ENCODE assay signal across 8 mouse cellular contexts in genomic region chr14:49171867-49172581, GRCm38 (mm10). TPM values are rescaled to one million over a fixed set of nuclear protein-coding genes. Genes with fewer than 3 reads are reported as not detected.
DNase-seq lines count a peak whose midpoint lies in the region; ATAC-seq and TF ChIP-seq lines count a peak whose summit lies in the region.

TSS of gene Naa30 (plus strand) at chr14:49172226.

- TF ChIP-seq CTCF in bone marrow macrophage, adult 2 months (IDR thresholded peaks at IDR 0.05; ENCODE audit: low read depth, low read length), result no peak
- TF ChIP-seq CTCF in embryonic fibroblast, embryonic 13.5 days (IDR thresholded peaks at IDR 0.05; ENCODE audit: borderline replicate concordance, insufficient read depth, low read length), result no peak

- under 1% methylated on average over 82 of the region's 86 CpGs for WGBS in heart, embryonic 10.5 days
- under 1% methylated on average over 46 of the region's 86 CpGs for WGBS in kidney, embryonic 15.5 days

- peaks cover 12% of the 10 kb centered on the region for H3K4me1 ChIP-seq in bone marrow macrophage, adult 2 months (ENCODE audit: control insufficient read depth, insufficient read depth, low read length)
- H3K4me1 ChIP-seq in embryonic fibroblast, embryonic 13.5 days (ENCODE audit: control insufficient read depth, insufficient read depth, low read length), result no peaks in the 10 kb centered on the region; the same call in none of the 2 replicates
- H3K4me1 ChIP-seq in heart, embryonic 10.5 days, result peaks cover 23% of the 10 kb centered on the region
- H3K4me1 ChIP-seq in kidney, embryonic 15.5 days, result peaks cover 23% of the 10 kb centered on the region

- H3K4me2 ChIP-seq in kidney, embryonic 15.5 days, result peak within 1 kb of the TSS; percentile 75

- H3K9ac ChIP-seq in kidney, embryonic 15.5 days, result peak within 1 kb of the TSS; percentile 86

- DNase-seq in A20 (ENCODE audit: low read depth, low spot score) (peak; percentile 97), liver (peak; percentile 99)
- DNase-seq in heart, embryonic 10.5 days (ENCODE audit: low spot score), result peak; percentile 98
- peak; percentile 97 for DNase-seq in spleen, postnatal 4 days (ENCODE audit: low spot score in 2 of 2)

- no peaks in the 10 kb centered on the region for H3K27me3 ChIP-seq in heart, embryonic 10.5 days (ENCODE audit: insufficient read depth, poor library complexity, severe bottlenecking)
- no peaks in the 10 kb centered on the region for H3K27me3 ChIP-seq in kidney, embryonic 15.5 days

- H3K36me3 ChIP-seq in heart, embryonic 10.5 days, result no peaks in the 10 kb centered on the region
- no peaks in the 10 kb centered on the region for H3K36me3 ChIP-seq in kidney, embryonic 15.5 days

- peak; percentile 95 for ATAC-seq in kidney, embryonic 15.5 days (replicated peaks; ENCODE audit: low FRiP score)
- ATAC-seq in monocyte, adult 5-6 weeks (replicated peaks; ENCODE audit: insufficient number of reproducible peaks, low FRiP score, low TSS enrichment, poor library complexity, severe bottlenecking), result peak; percentile 98

- H3K9me3 ChIP-seq in heart, embryonic 10.5 days, result no peaks in the 10 kb centered on the region
- no peaks in the 10 kb centered on the region for H3K9me3 ChIP-seq in kidney, embryonic 15.5 days (replicated peaks)

- peak within 1 kb of the TSS; percentile 49; the same call in 1 of the 2 replicates for H3K27ac ChIP-seq in bone marrow macrophage, adult 2 months (ENCODE audit: insufficient read depth, low read depth, low read length)
- no peak within 1 kb of the TSS for H3K27ac ChIP-seq in embryonic fibroblast, embryonic 13.5 days (ENCODE audit: insufficient read depth, low read length)
- peak within 1 kb of the TSS; percentile 96 for H3K27ac ChIP-seq in heart, embryonic 10.5 days
- peak within 1 kb of the TSS; percentile 85 for H3K27ac ChIP-seq in kidney, embryonic 15.5 days

- peak within 1 kb of the TSS; percentile 81 for H3K4me3 ChIP-seq in bone marrow macrophage, adult 2 months (ENCODE audit: insufficient read depth, low read length)
- H3K4me3 ChIP-seq in embryonic fibroblast, embryonic 13.5 days (ENCODE audit: insufficient read depth, low read length), result peak within 1 kb of the TSS; percentile 72
- peak within 1 kb of the TSS; percentile 98 for H3K4me3 ChIP-seq in heart, embryonic 10.5 days
- H3K4me3 ChIP-seq in kidney, embryonic 15.5 days (replicated peaks), result peak within 1 kb of the TSS; percentile 82

- TF ChIP-seq POLR2A in bone marrow macrophage, adult 2 months (IDR thresholded peaks at IDR 0.05; ENCODE audit: borderline replicate concordance, low read depth, low read length), result peak; percentile 10; the same call in 1 of the 2 replicates
- TF ChIP-seq POLR2A in embryonic fibroblast, embryonic 13.5 days (IDR thresholded peaks at IDR 0.05; ENCODE audit: low read depth, low read length), result peak; percentile 72

RNA-seq across cellular contexts. Expression of gene Naa30, which starts in this region (rescaled TPM):
- 17.9 and 18.4 TPM in 2 replicates for polyA plus RNA-seq in bone marrow macrophage, adult 2 months (2012; ENCODE audit: insufficient read depth, insufficient read length, missing spikeins)
- polyA plus RNA-seq in embryonic fibroblast, embryonic 13.5 days (2011; ENCODE audit: insufficient read length, low read depth, missing spikeins), result 25.9 and 35.7 TPM in 2 replicates
- polyA plus RNA-seq in heart, embryonic 10.5 days (2016; fragmentation: Nextera tagmentation; extraction: Ambion mirVana), result 8.2 and 12.2 TPM in 2 replicates
- 9.8 and 10.1 TPM in 2 replicates for polyA plus RNA-seq in kidney, embryonic 15.5 days (2015; fragmentation: Nextera tagmentation; extraction: Ambion mirVana)
- 33.4 to 62.2 TPM (median 36.2 TPM) in 3 replicates for total RNA-seq in monocyte, adult 5-6 weeks (2017)
